Mouse (Mus musculus): ENCODE measurements around the gene Celf2. TPM values are rescaled to one million over a fixed set of nuclear protein-coding genes. Genes with fewer than 3 reads are reported as not detected.

The Celf2 gene
- polyA plus RNA-seq, 1 experiment from 2014 or later: 63.2 TPM

DNA sequence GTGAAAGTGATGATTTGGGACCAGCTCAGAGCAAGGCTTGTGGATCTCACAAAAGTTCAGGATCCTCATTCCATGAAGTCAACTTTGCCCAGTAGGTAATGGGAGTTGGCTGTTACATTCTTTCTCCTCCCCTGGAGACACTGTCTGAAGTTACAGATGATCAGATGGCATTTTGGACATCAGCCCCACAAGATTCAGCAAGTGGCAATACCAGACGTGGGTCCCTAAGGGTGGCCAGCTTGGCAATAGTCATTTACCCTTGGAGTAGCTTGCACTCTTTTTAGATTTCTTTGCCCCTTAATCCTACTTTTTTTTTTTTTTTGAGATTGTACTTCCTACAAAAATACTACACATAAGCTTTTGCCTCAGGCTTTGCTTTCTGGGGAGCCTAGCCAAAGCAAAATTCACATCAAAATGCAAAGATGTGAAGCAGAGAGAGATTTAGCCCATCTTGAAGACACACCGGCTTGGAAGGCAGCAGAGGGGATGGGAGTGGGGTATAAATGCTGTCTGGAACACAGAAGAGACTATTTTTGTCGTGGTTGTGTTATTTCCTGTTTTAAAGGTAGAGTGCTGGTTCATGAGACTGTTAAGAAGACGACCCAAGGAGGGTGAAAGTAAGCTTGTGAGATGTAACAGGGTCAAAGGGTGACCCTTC is 397.1 kb downstream of the Celf2 start:
- 60% methylated on average over 4 of the region's 4 CpGs for WGBS
- Histone ChIP-seq H3K4me3 (no peak overlapping the region), H3K9ac (no peak overlapping the region), H3K4me1 (replicated peaks) (no peaks in the 10 kb centered on the region), H3K27me3 (no peaks in the 10 kb centered on the region), H3K36me3 (no peaks in the 10 kb centered on the region), H3K4me2 (no peak overlapping the region), H3K9me3 (replicated peaks) (no peaks in the 10 kb centered on the region), H3K27ac (no peak overlapping the region)
- ATAC-seq (replicated peaks; ENCODE audit: insufficient number of reproducible peaks, insufficient read depth, low FRiP score, low read depth): no peak

DNA sequence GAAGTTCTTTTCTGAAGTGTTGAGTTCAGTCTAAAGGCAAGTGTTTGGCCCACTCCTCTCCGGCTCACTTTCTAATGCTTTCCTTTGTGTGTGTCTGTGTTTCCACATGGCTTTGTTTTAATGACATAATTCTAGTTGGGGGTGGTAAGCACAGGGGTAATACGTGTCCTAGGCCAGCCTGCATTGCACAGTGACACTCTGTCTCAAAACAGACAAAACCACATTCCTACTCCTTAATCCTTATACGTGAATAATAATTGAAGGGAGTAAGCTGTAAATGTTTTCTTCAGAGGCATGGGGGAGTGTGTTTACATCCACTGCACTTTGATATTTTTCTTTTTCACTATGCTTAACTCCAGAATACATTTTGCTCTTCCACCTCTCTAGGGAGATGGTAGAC is 415.9 kb downstream of the Celf2 start:
- 54% methylated on average over 3 of the region's 3 CpGs for WGBS
- H3K36me3 ChIP-seq: no peaks in the 10 kb centered on the region
- no peak for ATAC-seq (replicated peaks; ENCODE audit: insufficient number of reproducible peaks, insufficient read depth, low FRiP score, low read depth)
- no peaks in the 10 kb centered on the region for H3K9me3 ChIP-seq (replicated peaks)
- no peaks in the 10 kb centered on the region for H3K27me3 ChIP-seq
- H3K9ac ChIP-seq: no peak overlapping the region
- no peak overlapping the region for H3K27ac ChIP-seq
- peaks cover 21% of the 10 kb centered on the region for H3K4me1 ChIP-seq (replicated peaks)
- no peak overlapping the region for H3K4me3 ChIP-seq
- no peak overlapping the region for H3K4me2 ChIP-seq

- 93% methylated on average over 5 of the region's 5 CpGs for WGBS
- ATAC-seq (replicated peaks; ENCODE audit: insufficient number of reproducible peaks, insufficient read depth, low FRiP score, low read depth): no peak
- Histone ChIP-seq H3K4me1 (replicated peaks) (peaks cover 22% of the 10 kb centered on the region), H3K9me3 (replicated peaks) (no peaks in the 10 kb centered on the region), H3K27ac (no peak overlapping the region), H3K4me3 (no peak overlapping the region), H3K27me3 (no peaks in the 10 kb centered on the region), H3K36me3 (no peaks in the 10 kb centered on the region), H3K9ac (no peak overlapping the region), H3K4me2 (no peak overlapping the region)
Observed at GRCm38 (mm10) chr2:7092641-7093040, 416.7 kb downstream of the Celf2 start.

DNA sequence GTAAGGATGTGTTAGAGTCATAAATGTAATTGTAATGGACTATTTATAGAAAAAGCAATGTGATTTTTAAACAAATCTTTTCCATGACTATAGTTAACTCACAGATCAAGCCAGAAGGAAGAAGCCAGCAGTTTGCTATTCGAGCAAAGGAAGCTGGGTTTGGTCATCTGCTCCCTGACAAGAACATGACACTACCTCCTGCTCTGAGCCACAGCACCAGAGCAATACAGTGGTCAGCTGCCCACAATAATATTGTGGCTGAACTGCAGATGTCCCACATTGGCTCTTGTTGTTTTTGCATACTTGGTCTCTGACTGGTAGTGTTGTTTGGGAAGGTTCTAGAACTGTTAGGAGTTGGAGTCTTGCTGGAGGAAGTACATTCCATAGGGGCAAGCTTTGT is 418.9 kb downstream of the Celf2 start:
- H3K27ac ChIP-seq: peak overlapping the region; percentile 74
- H3K36me3 ChIP-seq: no peaks in the 10 kb centered on the region
- no peak overlapping the region for H3K4me3 ChIP-seq
- H3K4me2 ChIP-seq: no peak overlapping the region
- no peaks in the 10 kb centered on the region for H3K27me3 ChIP-seq
- peaks cover 34% of the 10 kb centered on the region for H3K4me1 ChIP-seq (replicated peaks)
- WGBS: 48% methylated on average over 1 of the region's 1 CpGs
- H3K9ac ChIP-seq: no peak overlapping the region
- no peak for ATAC-seq (replicated peaks; ENCODE audit: insufficient number of reproducible peaks, insufficient read depth, low FRiP score, low read depth)
- H3K9me3 ChIP-seq (replicated peaks): no peaks in the 10 kb centered on the region

- peak overlapping the region; percentile 81 for H3K27ac ChIP-seq
- H3K4me2 ChIP-seq: 0 out of 2 replicates have a peak overlapping the region, but pooled peaks have one; percentile 7
- no peak overlapping the region for H3K9ac ChIP-seq
- no peaks in the 10 kb centered on the region for H3K36me3 ChIP-seq
- H3K4me3 ChIP-seq: no peak overlapping the region
- WGBS: 13% methylated on average over 7 of the region's 7 CpGs
- no peaks in the 10 kb centered on the region for H3K9me3 ChIP-seq (replicated peaks)
- H3K4me1 ChIP-seq (replicated peaks): peaks cover 28% of the 10 kb centered on the region
- H3K27me3 ChIP-seq: no peaks in the 10 kb centered on the region
- ATAC-seq (replicated peaks; ENCODE audit: insufficient number of reproducible peaks, insufficient read depth, low FRiP score, low read depth): peak; percentile 90
Observed at GRCm38 (mm10) chr2:7089069-7089834, 420.1 kb downstream of the Celf2 start.

DNA sequence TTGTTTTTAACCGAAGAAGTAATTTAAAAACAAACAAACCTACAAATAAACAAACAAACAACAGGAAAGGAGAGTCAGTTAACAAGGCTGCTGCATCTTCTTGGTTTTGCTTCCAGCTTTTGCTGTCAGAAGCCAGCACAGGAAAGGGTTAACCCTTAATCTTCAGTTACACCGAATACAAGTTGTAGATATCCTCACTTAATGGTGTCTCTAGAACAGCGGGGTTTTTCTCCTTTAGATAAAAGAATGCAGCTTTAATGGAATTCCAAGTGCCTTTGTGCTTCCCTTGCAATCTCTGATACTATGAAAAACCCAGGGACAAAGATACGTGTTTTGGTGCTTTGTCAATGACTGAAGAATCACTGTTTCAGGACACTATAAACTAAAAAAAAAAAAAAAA is 420.8 kb downstream of the Celf2 start:
- Histone ChIP-seq H3K36me3 (no peaks in the 10 kb centered on the region), H3K4me1 (replicated peaks) (peaks cover 31% of the 10 kb centered on the region), H3K4me3 (no peak overlapping the region), H3K4me2 (0 out of 2 replicates have a peak overlapping the region, but pooled peaks have one; percentile 7), H3K27me3 (no peaks in the 10 kb centered on the region), H3K9me3 (replicated peaks) (no peaks in the 10 kb centered on the region), H3K9ac (no peak overlapping the region), H3K27ac (peak overlapping the region; percentile 81)
- no peak for ATAC-seq (replicated peaks; ENCODE audit: insufficient number of reproducible peaks, insufficient read depth, low FRiP score, low read depth)
- 17% methylated on average over 4 of the region's 4 CpGs for WGBS

- no peaks in the 10 kb centered on the region for H3K36me3 ChIP-seq
- no peak overlapping the region for H3K4me3 ChIP-seq
- 51% methylated on average over 14 of the region's 14 CpGs for WGBS
- no peak for ATAC-seq (replicated peaks; ENCODE audit: insufficient number of reproducible peaks, insufficient read depth, low FRiP score, low read depth)
- peaks cover 40% of the 10 kb centered on the region for H3K4me1 ChIP-seq (replicated peaks)
- H3K27me3 ChIP-seq: no peaks in the 10 kb centered on the region
- no peaks in the 10 kb centered on the region for H3K9me3 ChIP-seq (replicated peaks)
- no peak overlapping the region for H3K9ac ChIP-seq
- peak overlapping the region; percentile 31; the same call in 1 of the 2 replicates for H3K27ac ChIP-seq
- no peak overlapping the region for H3K4me2 ChIP-seq
Observed at GRCm38 (mm10) chr2:7087480-7087879, 421.9 kb downstream of the Celf2 start.

GRCm38 (mm10) chr2:7083489-7084090 is 425.8 kb downstream of the Celf2 start:
- Histone ChIP-seq H3K4me1 (replicated peaks) (peaks cover 48% of the 10 kb centered on the region), H3K36me3 (no peaks in the 10 kb centered on the region), H3K27ac (peak overlapping the region; percentile 98), H3K4me2 (peak overlapping the region; percentile 71; the same call in 1 of the 2 replicates), H3K9ac (no peak overlapping the region; the same call in 1 of the 2 replicates), H3K27me3 (no peaks in the 10 kb centered on the region), H3K9me3 (replicated peaks) (no peaks in the 10 kb centered on the region), H3K4me3 (no peak overlapping the region)
- whole genome bisulfite sequencing: 51% methylated on average over 4 of the region's 4 CpGs
- no peak for ATAC-seq (replicated peaks; ENCODE audit: insufficient number of reproducible peaks, insufficient read depth, low FRiP score, low read depth)

- WGBS: 44% methylated on average over 9 of the region's 9 CpGs
- ATAC-seq (replicated peaks; ENCODE audit: insufficient number of reproducible peaks, insufficient read depth, low FRiP score, low read depth): no peak
Observed at GRCm38 (mm10) chr2:7082376-7083025, 426.9 kb downstream of the Celf2 start.

GRCm38 (mm10) chr2:7080794-7081783 is 428.3 kb downstream of the Celf2 start:
- Histone ChIP-seq H3K27ac (peak overlapping the region; percentile 98), H3K36me3 (peaks cover 12% of the 10 kb centered on the region), H3K4me2 (peak overlapping the region; percentile 71), H3K4me3 (peak overlapping the region; percentile 58), H3K27me3 (no peaks in the 10 kb centered on the region), H3K9me3 (replicated peaks) (peaks cover 13% of the 10 kb centered on the region; the same call in 1 of the 2 replicates), H3K9ac (peak overlapping the region; percentile 68), H3K4me1 (replicated peaks) (peaks cover 34% of the 10 kb centered on the region)
- 5% methylated on average over 28 of the region's 28 CpGs for WGBS
- peak; percentile 72 for ATAC-seq (replicated peaks; ENCODE audit: insufficient number of reproducible peaks, insufficient read depth, low FRiP score, low read depth)

More at GRCm38 (mm10) chr2:7082376-7083025, 426.9 kb downstream of the Celf2 start:
- Histone ChIP-seq H3K4me1 (replicated peaks) (peaks cover 45% of the 10 kb centered on the region), H3K4me2 (peak overlapping the region; percentile 71), H3K9me3 (replicated peaks) (peaks cover 3% of the 10 kb centered on the region; the same call in 1 of the 2 replicates), H3K27me3 (no peaks in the 10 kb centered on the region), H3K27ac (peak overlapping the region; percentile 98), H3K36me3 (0 out of 2 replicates have a peak, but pooled peaks cover 2% of the 10 kb centered on the region), H3K4me3 (no peak overlapping the region), H3K9ac (no peak overlapping the region)
